Mouse (Mus musculus) kidney, embryonic 15.5 days (tissue): ENCODE data around the gene Ric8b. TPM values are rescaled to one million over a fixed set of nuclear protein-coding genes. Genes with fewer than 3 reads are reported as not detected.

Experiments used
- ATAC-seq: fragments of 200-750 bp; cut with Nextera tagmentation; replicated peaks from 2 replicates; pipeline ENCODE4 v1.8.0; 2017; ENCODE audit warnings: moderate TSS enrichment; ENCODE audit not compliant: low FRiP score
- H3K27ac ChIP-seq: fragments of 300-500 bp; sonication (generic); 2 replicates; pipeline ENCODE4 v1.5.1; 2015; ENCODE audit warnings: mild to moderate bottlenecking, inconsistent platforms
- H3K27me3 ChIP-seq: fragments of 300-500 bp; sonication (generic); 2 replicates; pipeline ENCODE4 v1.6.1; 2015; ENCODE audit warnings: inconsistent platforms
- H3K36me3 ChIP-seq: fragments of 300-500 bp; sonication (generic); 2 replicates; pipeline ENCODE4 v1.6.1; 2015; ENCODE audit warnings: inconsistent platforms
- H3K4me1 ChIP-seq: fragments of 300-500 bp; sonication (generic); 2 replicates; pipeline ENCODE4 v1.6.1; 2015; ENCODE audit warnings: inconsistent platforms
- H3K4me2 ChIP-seq: fragments of 300-500 bp; sonication (generic); 2 replicates; pipeline ENCODE4 v1.6.1; 2015; ENCODE audit warnings: moderate library complexity, mild to moderate bottlenecking, inconsistent platforms
- H3K4me3 ChIP-seq: fragments of 300-500 bp; sonication (generic); replicated peaks from 2 replicates; pipeline ENCODE4 v1.5.1; 2015; ENCODE audit warnings: mild to moderate bottlenecking, inconsistent platforms
- H3K9ac ChIP-seq: fragments of 300-500 bp; sonication (generic); 2 replicates; pipeline ENCODE4 v1.6.1; 2015; ENCODE audit warnings: mild to moderate bottlenecking, inconsistent platforms
- H3K9me3 ChIP-seq: fragments of 300-500 bp; sonication (generic); replicated peaks from 2 replicates; pipeline ENCODE4 v1.6.1; 2016; ENCODE audit warnings: inconsistent platforms
- WGBS: fragments of 180-500 bp; shearing (Covaris S2); methylation state at CpG from one replicate; pipeline ENCODE4 v1.1.7; 2015; ENCODE audit warnings: mixed read lengths; 5-methylcytosine and 5-hydroxymethylcytosine counted together
- polyA plus RNA-seq: library from polyadenylated mRNA; unstranded; fragments of >200 nt; fragmentation: Nextera tagmentation; extraction: Ambion mirVana; gene quantifications from 2 replicates; pipeline ENCODE4 v1.2.1, GENCODE M21; 2015

The Ric8b gene
- polyA plus RNA-seq, 1 experiment from 2014 or later: 23.3 TPM

DNA sequence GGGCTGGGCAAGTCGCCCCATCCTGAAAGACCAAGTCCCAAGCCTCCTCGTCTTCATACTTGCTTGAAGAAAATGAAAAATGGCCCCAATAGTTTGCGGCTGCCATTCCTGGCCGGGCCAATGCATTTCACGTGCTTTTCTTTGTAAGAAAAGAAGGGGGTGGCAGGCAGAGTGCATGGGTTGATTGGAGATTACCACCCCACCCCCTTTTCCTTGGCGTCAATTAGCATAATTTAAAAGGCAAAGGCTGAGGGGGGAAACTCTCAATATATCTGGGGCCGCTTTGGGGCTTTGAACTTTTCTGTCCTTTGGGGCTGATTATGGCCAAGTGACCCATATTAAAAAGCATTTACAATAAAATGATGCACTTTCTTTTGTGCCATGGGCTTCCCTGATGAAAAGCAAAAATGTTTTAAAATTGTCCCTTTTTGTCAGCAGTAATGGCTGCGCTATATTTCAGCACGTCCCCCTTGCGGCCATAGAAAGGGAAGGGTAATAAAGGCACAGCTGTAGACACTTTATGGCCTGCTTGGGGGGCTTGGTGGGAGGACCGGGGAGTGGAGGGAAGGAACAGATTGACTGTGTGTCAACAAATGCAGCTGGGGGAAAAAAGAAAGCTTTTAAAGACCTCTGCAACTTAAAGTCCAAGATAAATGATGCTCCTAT, 105.4 kb downstream of the Ric8b start:
- H3K27ac ChIP-seq: no peak overlapping the region
- H3K9ac ChIP-seq: no peak overlapping the region
- peaks cover 18% of the 10 kb centered on the region for H3K36me3 ChIP-seq
- no peaks in the 10 kb centered on the region for H3K27me3 ChIP-seq
- H3K4me3 ChIP-seq: no peak overlapping the region
- peak overlapping the region; percentile 21; the same call in 1 of the 2 replicates for H3K4me2 ChIP-seq
- 20% methylated on average over 11 of the region's 11 CpGs for WGBS
- H3K9me3 ChIP-seq: no peaks in the 10 kb centered on the region
- ATAC-seq: no peak; the same call in 1 of the 2 replicates
- H3K4me1 ChIP-seq: peaks cover 21% of the 10 kb centered on the region

DNA sequence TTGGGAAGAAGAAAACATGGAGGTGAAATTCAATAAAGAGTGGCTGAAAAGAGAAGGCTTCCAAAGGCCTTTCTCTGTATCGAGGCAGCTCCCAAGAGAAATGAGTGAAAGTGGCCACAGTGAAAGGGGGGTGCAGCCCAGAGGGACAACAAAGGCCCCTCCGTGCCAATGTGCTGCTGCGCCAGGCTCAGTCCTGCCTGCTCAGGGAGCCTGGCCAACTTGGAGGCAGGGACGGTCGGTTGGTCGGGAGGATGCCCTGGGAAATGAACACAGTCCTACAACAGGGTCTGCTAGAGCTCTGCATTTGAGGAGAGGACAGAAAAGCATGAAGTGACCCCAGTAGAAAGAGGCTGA, 105.9 kb downstream of the Ric8b start:
- WGBS: 24% methylated on average over 6 of the region's 6 CpGs
- ATAC-seq: no peak

DNA sequence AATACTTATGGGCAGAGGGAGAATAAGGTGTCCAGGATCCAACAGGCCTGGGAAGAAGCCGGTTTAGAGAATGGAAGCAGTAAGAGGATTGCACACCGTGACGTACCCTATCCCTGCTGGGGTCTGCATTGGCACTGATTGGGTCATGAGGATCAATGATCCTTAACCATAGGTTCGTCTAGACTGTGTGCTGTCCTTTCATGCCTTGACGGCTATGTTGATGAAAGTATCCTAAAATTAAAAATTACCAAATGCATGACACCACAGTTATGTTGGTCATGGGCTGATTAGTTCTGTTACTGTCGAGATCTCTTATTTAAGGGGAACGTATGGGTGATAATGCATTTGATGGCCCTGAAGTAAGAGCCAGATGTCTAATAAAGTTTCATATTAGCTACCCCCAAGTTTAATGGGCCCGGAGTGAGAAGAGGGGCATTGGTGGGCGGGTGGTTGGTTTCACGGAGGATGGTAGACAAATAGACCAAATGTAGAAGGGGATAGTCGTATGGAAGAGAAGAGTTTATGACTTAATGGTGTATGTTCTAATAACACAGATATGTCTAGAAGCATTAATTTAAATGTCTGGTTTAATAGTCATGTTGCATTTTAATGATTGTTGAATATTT, 108.5 kb downstream of the Ric8b start:
- H3K9ac ChIP-seq: no peak overlapping the region
- peak; percentile 95 for ATAC-seq

More for the DNA sequence above, 105.9 kb downstream of the Ric8b start:
- Histone ChIP-seq H3K4me1 (peaks cover 21% of the 10 kb centered on the region), H3K4me2 (peak overlapping the region; percentile 4; the same call in 1 of the 2 replicates), H3K36me3 (peaks cover 13% of the 10 kb centered on the region), H3K27ac (no peak overlapping the region), H3K27me3 (no peaks in the 10 kb centered on the region), H3K9me3 (no peaks in the 10 kb centered on the region), H3K4me3 (no peak overlapping the region), H3K9ac (no peak overlapping the region)

DNA sequence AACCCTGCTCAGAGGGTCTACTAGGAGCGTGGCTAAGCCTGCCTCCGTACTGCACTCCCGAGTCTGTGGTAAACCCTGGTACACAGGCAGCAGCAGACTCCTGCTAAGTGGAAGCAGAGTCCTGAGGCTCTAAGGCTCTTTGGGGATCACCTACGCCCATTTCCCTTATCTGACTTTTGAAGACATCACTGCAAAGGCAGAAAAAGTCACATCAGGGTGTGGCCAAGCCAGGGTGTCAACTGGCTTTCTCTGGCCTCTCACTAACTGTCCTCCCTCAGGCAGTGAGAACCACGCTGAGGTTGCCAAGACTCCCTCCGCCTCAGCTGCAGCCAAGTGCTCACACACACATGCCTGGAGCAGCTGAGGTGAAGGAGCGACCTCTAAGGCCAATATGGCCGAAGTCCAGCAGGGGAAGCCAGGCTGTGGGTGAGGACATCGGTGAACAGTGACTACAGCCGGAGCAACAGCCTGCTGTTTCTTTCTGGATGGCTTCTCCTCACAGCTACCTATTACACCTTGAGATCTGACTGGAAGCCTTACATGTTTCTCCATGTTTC, 110.3 kb downstream of the Ric8b start:
- peaks cover 10% of the 10 kb centered on the region for H3K4me1 ChIP-seq
- H3K9ac ChIP-seq: no peak overlapping the region
- no peak for ATAC-seq
- no peak overlapping the region for H3K27ac ChIP-seq
- no peaks in the 10 kb centered on the region for H3K36me3 ChIP-seq
- H3K4me3 ChIP-seq: no peak overlapping the region
- H3K4me2 ChIP-seq: no peak overlapping the region
- H3K9me3 ChIP-seq: no peaks in the 10 kb centered on the region
- WGBS: 72% methylated on average over 10 of the region's 10 CpGs
- H3K27me3 ChIP-seq: no peaks in the 10 kb centered on the region

More for the DNA sequence above, 108.5 kb downstream of the Ric8b start:
- Histone ChIP-seq H3K4me1 (peaks cover 21% of the 10 kb centered on the region), H3K36me3 (no peaks in the 10 kb centered on the region), H3K4me3 (no peak overlapping the region), H3K4me2 (no peak overlapping the region), H3K27ac (no peak overlapping the region), H3K9me3 (no peaks in the 10 kb centered on the region), H3K27me3 (no peaks in the 10 kb centered on the region)
- 83% methylated on average over 11 of the region's 11 CpGs for WGBS

GRCm38 (mm10) chr10:85035131-85035725, 117.8 kb downstream of the Ric8b start:
- H3K4me3 ChIP-seq: no peak overlapping the region
- no peak overlapping the region for H3K27ac ChIP-seq
- H3K27me3 ChIP-seq: no peaks in the 10 kb centered on the region
- 19% methylated on average over 8 of the region's 8 CpGs for WGBS
- no peaks in the 10 kb centered on the region for H3K9me3 ChIP-seq
- no peak overlapping the region for H3K9ac ChIP-seq
- H3K4me2 ChIP-seq: no peak overlapping the region
- ATAC-seq: no peak
- H3K36me3 ChIP-seq: no peaks in the 10 kb centered on the region
- peaks cover 4% of the 10 kb centered on the region; the same call in 1 of the 2 replicates for H3K4me1 ChIP-seq

DNA sequence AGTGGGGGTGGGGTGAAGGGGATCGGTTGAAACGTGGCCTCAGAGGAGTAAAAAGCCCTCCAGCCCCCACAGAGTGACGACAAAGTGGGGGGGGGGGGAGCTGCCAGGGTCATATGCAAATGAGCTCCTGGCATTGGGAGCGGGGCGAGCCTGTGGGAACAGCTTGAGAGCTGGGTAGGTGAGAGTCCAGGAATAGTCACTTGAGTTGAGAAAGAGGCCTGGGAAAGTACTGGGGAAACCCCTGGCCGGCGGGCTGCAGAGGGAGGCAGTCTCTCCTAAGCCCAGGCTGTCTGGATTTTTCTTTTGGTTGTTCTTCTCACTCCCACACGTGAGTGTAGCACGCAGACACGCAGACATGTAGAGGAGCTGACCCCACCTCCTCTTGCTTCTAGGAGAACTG, 120.7 kb downstream of the Ric8b start:
- no peak overlapping the region for H3K27ac ChIP-seq
- no peaks in the 10 kb centered on the region for H3K9me3 ChIP-seq
- H3K9ac ChIP-seq: no peak overlapping the region
- H3K27me3 ChIP-seq: no peaks in the 10 kb centered on the region
- peaks cover 4% of the 10 kb centered on the region; the same call in 1 of the 2 replicates for H3K4me1 ChIP-seq
- no peak overlapping the region for H3K4me3 ChIP-seq
- no peaks in the 10 kb centered on the region for H3K36me3 ChIP-seq
- no peak for ATAC-seq
- WGBS: 66% methylated on average over 10 of the region's 10 CpGs
- no peak overlapping the region for H3K4me2 ChIP-seq

GRCm38 (mm10) chr10:85038852-85039251, 121.4 kb downstream of the Ric8b start:
- H3K27me3 ChIP-seq: no peaks in the 10 kb centered on the region
- ATAC-seq: no peak

DNA sequence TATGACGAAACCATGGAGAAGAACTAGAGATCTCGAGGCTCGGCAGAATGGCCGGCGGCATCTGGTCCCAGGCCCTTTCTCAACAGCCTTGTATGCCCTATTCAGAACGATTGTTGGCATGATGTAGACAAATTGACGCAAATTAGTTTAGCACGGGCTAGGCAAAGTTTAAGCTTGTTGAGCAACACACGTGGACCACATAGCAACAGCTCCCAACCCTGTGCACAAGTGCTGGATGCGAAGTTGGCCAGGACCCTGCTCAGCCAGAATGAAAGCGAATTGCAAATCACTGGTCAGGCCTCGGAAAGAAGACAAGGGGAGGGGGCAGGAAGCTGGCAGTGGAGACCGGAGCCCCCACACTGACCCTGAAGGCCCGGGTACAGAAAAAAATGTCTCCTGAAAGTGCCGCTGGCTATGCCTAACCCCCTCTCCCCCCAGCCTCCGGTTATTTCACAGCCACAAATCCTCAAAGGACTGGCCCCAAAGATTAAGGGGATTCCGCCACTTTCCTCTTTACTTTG, 126.8 kb downstream of the Ric8b start:
- peak overlapping the region; percentile 31 for H3K4me3 ChIP-seq
- peak overlapping the region; percentile 22; the same call in 1 of the 2 replicates for H3K9ac ChIP-seq
- H3K36me3 ChIP-seq: no peaks in the 10 kb centered on the region
- WGBS: 28% methylated on average over 17 of the region's 17 CpGs
- no peaks in the 10 kb centered on the region for H3K27me3 ChIP-seq
- H3K4me2 ChIP-seq: peak overlapping the region; percentile 55
- H3K4me1 ChIP-seq: peaks cover 10% of the 10 kb centered on the region
- H3K9me3 ChIP-seq: no peaks in the 10 kb centered on the region
- H3K27ac ChIP-seq: no peak overlapping the region
- 0 out of 2 replicates have a peak, but pooled peaks have one; percentile 36 for ATAC-seq

More at GRCm38 (mm10) chr10:85038852-85039251, 121.4 kb downstream of the Ric8b start:
- H3K9me3 ChIP-seq: no peaks in the 10 kb centered on the region
- no peaks in the 10 kb centered on the region for H3K36me3 ChIP-seq
- no peak overlapping the region for H3K4me2 ChIP-seq
- WGBS: 86% methylated on average over 5 of the region's 5 CpGs
- no peak overlapping the region for H3K27ac ChIP-seq
- H3K9ac ChIP-seq: no peak overlapping the region
- H3K4me1 ChIP-seq: peaks cover 4% of the 10 kb centered on the region; the same call in 1 of the 2 replicates
- H3K4me3 ChIP-seq: no peak overlapping the region

GRCm38 (mm10) chr10:85044732-85045720, 127.6 kb downstream of the Ric8b start:
- no peaks in the 10 kb centered on the region for H3K27me3 ChIP-seq
- H3K9me3 ChIP-seq: no peaks in the 10 kb centered on the region
- ATAC-seq: peak; percentile 49; the same call in 1 of the 2 replicates
- no peak overlapping the region for H3K27ac ChIP-seq
- H3K4me1 ChIP-seq: peaks cover 10% of the 10 kb centered on the region
- peak overlapping the region; percentile 55 for H3K4me2 ChIP-seq
- 10% methylated on average over 24 of the region's 24 CpGs for WGBS
- H3K9ac ChIP-seq: peak overlapping the region; percentile 22; the same call in 1 of the 2 replicates
- no peaks in the 10 kb centered on the region for H3K36me3 ChIP-seq
- H3K4me3 ChIP-seq: peak overlapping the region; percentile 31

DNA sequence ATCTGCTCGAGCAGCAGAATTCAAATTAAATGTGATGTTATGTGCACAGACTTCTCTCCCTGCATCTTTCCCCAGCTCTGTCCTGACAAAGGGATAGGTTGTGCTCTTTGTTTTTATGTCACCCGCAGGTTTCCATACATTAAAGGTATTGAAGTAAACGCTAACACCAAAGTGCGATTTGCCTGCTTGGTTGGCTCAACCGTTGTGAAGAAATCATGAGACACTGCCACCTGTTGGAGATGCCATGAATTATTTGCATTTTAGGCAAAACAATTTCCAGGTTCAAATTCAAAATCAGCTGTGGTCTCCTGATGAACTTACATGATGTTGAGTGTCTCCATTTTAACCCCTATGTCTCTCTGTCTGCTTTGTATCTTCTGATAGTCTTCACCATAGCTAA, 129.2 kb downstream of the Ric8b start:
- Histone ChIP-seq H3K9ac (no peak overlapping the region), H3K27me3 (no peaks in the 10 kb centered on the region), H3K27ac (no peak overlapping the region), H3K4me3 (no peak overlapping the region), H3K9me3 (no peaks in the 10 kb centered on the region), H3K4me2 (no peak overlapping the region), H3K4me1 (peaks cover 10% of the 10 kb centered on the region), H3K36me3 (no peaks in the 10 kb centered on the region)
- no peak for ATAC-seq
- 40% methylated on average over 5 of the region's 5 CpGs for WGBS

DNA sequence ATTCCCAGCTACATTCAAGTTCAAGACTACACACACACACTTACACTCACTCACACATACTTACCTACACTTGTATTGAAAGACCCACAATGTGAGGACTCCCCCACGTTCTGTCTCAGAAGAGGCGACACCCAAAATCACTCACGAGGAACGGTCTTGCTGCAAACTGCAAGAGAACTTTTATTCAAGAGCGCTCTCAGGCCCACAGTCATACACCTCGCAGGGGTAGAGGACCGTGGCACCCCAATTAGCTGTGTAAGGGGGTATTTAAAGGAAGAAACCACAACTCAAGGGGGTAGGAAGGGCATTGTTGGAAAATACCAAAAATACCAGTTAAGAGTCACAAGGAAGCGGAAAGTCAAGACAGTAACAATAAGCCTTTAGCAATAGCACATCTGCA, 130.6 kb downstream of the Ric8b start:
- Histone ChIP-seq H3K9ac (no peak overlapping the region), H3K36me3 (no peaks in the 10 kb centered on the region), H3K9me3 (no peaks in the 10 kb centered on the region), H3K27me3 (no peaks in the 10 kb centered on the region), H3K4me2 (no peak overlapping the region), H3K27ac (no peak overlapping the region), H3K4me1 (peaks cover 10% of the 10 kb centered on the region), H3K4me3 (no peak overlapping the region)
- ATAC-seq: no peak
- 94% methylated on average over 8 of the region's 8 CpGs for WGBS
